Mouse (Mus musculus) skeletal muscle tissue, postnatal 0 days (tissue): ENCODE data around the gene Frmd7. TPM values are rescaled to one million over a fixed set of nuclear protein-coding genes. Genes with fewer than 3 reads are reported as not detected.

Experiments
- polyA plus RNA-seq: library from polyadenylated mRNA; unstranded; fragments of >200 nt; fragmentation: Nextera tagmentation; extraction: Ambion mirVana; gene quantifications from 2 replicates; pipeline ENCODE4 v1.2.1, GENCODE M21; 2015

Frmd7 gene
- polyA plus RNA-seq, result 0.41 and 0.42 TPM in 2 replicates

DNA sequence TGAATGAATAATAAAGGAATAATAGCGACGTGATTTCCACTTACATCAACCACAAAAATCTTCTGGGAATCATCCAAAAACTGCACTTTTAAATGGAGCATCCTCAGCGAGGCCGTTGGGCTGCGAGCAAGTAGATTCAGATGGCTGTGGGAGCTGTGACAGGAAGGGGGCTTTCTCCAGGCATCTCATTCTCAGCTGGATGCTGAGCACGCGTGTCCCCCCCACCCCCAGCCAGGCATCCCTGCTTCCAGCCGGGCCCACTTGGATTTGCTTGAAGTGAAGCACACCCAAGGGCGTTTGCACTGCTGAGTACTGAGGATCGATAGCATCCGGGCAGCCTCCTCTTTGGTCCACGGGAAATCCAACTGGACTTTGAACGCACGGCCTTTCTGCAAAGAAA lies at the start of gene Frmd7:
Gene Frmd7, minus strand, starts transcription at position 101 of the 400 bp plus-strand sequence.

Other genes starting within 250 kb of the Frmd7 start
- 4.4 and 4.5 TPM in 2 replicates for gene Stk26, start 101.7 kb downstream of the Frmd7 start, polyA plus RNA-seq
- gene Rap2c, start 75.3 kb upstream of the Frmd7 start, polyA plus RNA-seq, result 18.5 and 18.9 TPM in 2 replicates